Mouse (Mus musculus) limb, embryonic 15.5 days (tissue): ENCODE measurements around the gene Ppp1r9b. TPM values are rescaled to one million over a fixed set of nuclear protein-coding genes. Genes with fewer than 3 reads are reported as not detected.
A peak's percentile ranks its signal among the peaks of the same experiment; 100 is the strongest.
"Not testable (repeated sequence)": the region's sequence is repeated elsewhere in the genome, so short reads cannot be mapped to it uniquely, and the experiment has no call there.

Experiments
- ATAC-seq: fragments of 200-750 bp; cut with Nextera tagmentation; 2 replicates; pipeline ENCODE4 v1.8.0; 2017; ENCODE audit warnings: low read depth, moderate TSS enrichment; ENCODE audit not compliant: insufficient number of reproducible peaks, low FRiP score, low TSS enrichment
- H3K27ac ChIP-seq: fragments of 300-500 bp; sonication (generic); 2 replicates; pipeline ENCODE4 v1.5.1; 2015; ENCODE audit warnings: moderate library complexity, mild to moderate bottlenecking, inconsistent platforms
- H3K27me3 ChIP-seq: fragments of 300-500 bp; sonication (generic); 2 replicates; pipeline ENCODE4 v1.6.1; 2015; ENCODE audit warnings: inconsistent platforms
- H3K36me3 ChIP-seq: fragments of 300-500 bp; sonication (generic); 2 replicates; pipeline ENCODE4 v1.6.1; 2015; ENCODE audit warnings: inconsistent platforms
- H3K4me1 ChIP-seq: fragments of 300-500 bp; sonication (generic); 2 replicates; pipeline ENCODE4 v1.6.1; 2015; ENCODE audit warnings: inconsistent platforms
- H3K4me2 ChIP-seq: fragments of 300-500 bp; sonication (generic); 2 replicates; pipeline ENCODE4 v1.6.1; 2015; ENCODE audit warnings: mild to moderate bottlenecking, inconsistent platforms
- H3K4me3 ChIP-seq: fragments of 300-500 bp; sonication (generic); 2 replicates; pipeline ENCODE4 v1.5.1; 2015; ENCODE audit warnings: mild to moderate bottlenecking, inconsistent platforms
- H3K9ac ChIP-seq: fragments of 300-500 bp; sonication (generic); 2 replicates; pipeline ENCODE4 v1.6.1; 2015; ENCODE audit warnings: inconsistent platforms
- H3K9me3 ChIP-seq: fragments of 300-500 bp; sonication (generic); 2 replicates; pipeline ENCODE4 v1.6.1; 2016; ENCODE audit warnings: inconsistent platforms
- WGBS: fragments of 180-500 bp; shearing (Covaris S2); methylation state at CpG from one replicate; pipeline ENCODE4 v1.1.7; 2015; 5-methylcytosine and 5-hydroxymethylcytosine counted together
- polyA plus RNA-seq: library from polyadenylated mRNA; unstranded; fragments of >200 nt; fragmentation: Nextera tagmentation; extraction: Ambion mirVana; gene quantifications from 2 replicates; pipeline ENCODE4 v1.2.1, GENCODE M21; 2015

Gene Ppp1r9b
- polyA plus RNA-seq, 1 experiment from 2014 or later = 9.7 TPM

DNA sequence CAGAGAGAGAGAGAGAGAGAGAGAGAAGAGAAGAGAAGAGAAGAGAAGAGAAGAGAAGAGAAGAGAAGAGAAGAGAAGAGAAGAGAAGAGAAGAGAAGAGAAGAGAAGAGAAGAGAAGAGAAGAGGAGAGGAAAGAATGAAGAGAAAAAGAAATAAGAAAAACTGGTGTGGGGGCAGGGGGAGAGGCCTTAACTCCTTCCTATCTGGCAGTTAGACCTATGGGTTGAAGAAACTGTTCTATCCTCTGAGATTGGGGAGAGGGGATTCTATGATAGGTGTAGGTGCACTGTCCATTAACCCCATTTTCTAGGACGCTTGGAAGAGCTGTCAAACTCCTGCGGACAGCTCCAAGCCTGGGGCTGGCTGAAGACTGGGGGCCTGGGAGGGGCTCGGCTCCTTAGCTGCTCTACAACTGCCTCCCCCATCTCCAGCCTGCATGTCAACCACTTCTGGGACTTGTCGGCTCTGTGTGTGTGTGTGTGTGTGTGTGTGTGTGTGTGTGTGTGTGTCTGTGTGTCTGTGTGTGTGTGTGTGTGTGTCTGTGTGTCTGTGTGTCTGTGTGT, 20.1 kb downstream of the Ppp1r9b start:
- H3K27me3 ChIP-seq, H3K9me3 ChIP-seq, H3K27ac ChIP-seq, ATAC-seq: not testable (repeated sequence)
- Histone ChIP-seq H3K4me3 (peak overlapping the region; percentile 70), H3K4me1 (peaks cover 56% of the 10 kb centered on the region), H3K4me2 (peak overlapping the region; percentile 87), H3K36me3 (peaks cover 15% of the 10 kb centered on the region), H3K9ac (0 out of 2 replicates have a peak overlapping the region, but pooled peaks have one; percentile 17)
- 4% methylated on average over 3 of the region's 4 CpGs for WGBS

DNA sequence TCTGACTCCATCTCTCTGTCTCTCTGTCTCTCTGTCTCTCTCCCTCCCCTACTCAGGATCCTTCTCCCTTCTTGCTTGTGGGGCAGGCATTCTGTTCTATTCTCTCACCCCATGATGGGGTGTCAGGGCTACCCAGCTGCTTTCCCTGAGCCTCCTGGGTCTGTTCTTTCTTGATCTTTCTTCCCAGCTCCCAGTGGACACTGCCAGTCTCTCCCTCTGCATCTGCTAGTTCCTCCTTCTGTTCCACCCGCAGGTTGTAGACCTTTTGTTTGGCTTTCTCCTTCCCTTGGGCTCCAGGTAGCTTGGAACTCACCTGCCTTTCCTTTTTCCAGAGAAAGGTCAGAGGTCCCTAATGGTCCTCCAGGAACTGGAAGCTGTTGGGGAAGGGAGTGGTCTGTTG, 20.6 kb downstream of the Ppp1r9b start:
- Histone ChIP-seq H3K36me3 (peaks cover 20% of the 10 kb centered on the region), H3K4me2 (peak overlapping the region; percentile 87), H3K4me1 (peaks cover 51% of the 10 kb centered on the region), H3K4me3 (peak overlapping the region; percentile 70), H3K9ac (0 out of 2 replicates have a peak overlapping the region, but pooled peaks have one; percentile 2), H3K9me3 (no peaks in the 10 kb centered on the region), H3K27me3 (no peaks in the 10 kb centered on the region), H3K27ac (no peak overlapping the region)
- 36% methylated on average over 1 of the region's 1 CpGs for WGBS
- ATAC-seq = no peak

DNA sequence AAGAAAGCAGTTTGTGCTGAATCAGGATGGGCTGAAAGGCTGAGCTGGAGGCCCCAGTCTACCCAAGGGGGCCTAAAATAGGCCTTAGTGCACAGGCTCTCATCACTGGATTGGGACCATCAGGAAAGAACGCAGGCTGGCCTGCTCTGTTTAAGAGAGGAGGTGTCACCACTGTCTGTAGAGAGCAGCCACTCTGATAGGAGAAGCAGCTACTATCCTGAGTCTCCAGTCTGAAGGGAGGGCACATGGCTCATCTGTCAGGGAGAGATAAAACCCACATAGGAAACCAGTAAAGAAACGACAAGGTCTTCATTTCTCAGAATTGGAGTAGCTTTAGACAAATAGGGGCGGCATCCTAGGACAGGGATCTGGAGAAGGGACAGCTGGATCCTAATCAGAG, 21.2 kb downstream of the Ppp1r9b start:
- WGBS = 64% methylated on average over 3 of the region's 3 CpGs
- ATAC-seq = no peak
- Histone ChIP-seq H3K4me1 (peaks cover 44% of the 10 kb centered on the region), H3K27ac (no peak overlapping the region), H3K36me3 (peaks cover 26% of the 10 kb centered on the region), H3K9ac (no peak overlapping the region), H3K9me3 (no peaks in the 10 kb centered on the region), H3K4me2 (peak overlapping the region; percentile 87; the same call in 1 of the 2 replicates), H3K27me3 (no peaks in the 10 kb centered on the region), H3K4me3 (no peak overlapping the region)

DNA sequence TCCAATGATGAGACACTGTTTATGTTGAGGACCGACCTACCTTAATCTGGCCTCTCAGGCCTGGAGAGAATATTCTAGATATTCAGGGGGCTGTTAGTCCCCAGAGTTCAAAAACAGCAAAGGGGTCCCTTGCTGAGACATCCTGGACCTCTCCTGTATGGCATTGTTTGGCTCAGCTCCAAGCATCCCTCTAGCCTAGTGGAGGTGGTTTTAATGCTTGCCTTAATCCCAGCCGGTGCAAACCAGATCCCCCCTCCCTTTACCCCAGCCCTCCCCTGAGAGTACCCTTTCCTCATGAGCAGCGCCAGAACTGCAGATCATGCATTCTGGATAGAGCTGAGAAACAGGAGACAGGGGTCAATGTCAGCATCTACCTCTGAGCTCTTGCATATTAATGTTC, 21.7 kb downstream of the Ppp1r9b start:
- no peak overlapping the region for H3K27ac ChIP-seq
- no peak for ATAC-seq
- H3K4me1 ChIP-seq = peaks cover 40% of the 10 kb centered on the region
- 33% methylated on average over 3 of the region's 3 CpGs for WGBS
- H3K27me3 ChIP-seq = no peaks in the 10 kb centered on the region
- peaks cover 29% of the 10 kb centered on the region for H3K36me3 ChIP-seq
- no peaks in the 10 kb centered on the region for H3K9me3 ChIP-seq
- no peak overlapping the region for H3K4me2 ChIP-seq
- no peak overlapping the region for H3K9ac ChIP-seq
- H3K4me3 ChIP-seq = no peak overlapping the region

DNA sequence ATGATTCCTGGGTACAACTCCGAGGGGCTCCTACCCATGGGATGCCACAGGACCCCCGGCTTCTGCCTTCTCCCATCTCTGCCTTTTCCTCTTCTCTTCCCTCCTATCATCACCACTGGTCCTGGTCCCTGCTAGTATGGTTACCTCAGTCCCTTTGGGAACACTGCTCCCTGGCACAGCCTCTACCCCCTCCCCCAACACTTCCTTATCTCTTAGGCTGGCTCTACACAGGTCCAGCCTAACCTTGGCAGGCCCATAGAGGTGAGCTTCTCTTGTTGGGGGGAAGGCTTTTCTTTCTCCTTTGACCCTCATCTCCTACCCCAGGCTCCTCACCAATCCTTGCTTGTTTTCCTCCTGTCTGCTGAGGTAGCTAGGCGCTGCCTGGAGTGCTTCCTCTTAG, 24.6 kb downstream of the Ppp1r9b start:
- Histone ChIP-seq H3K4me1 (peaks cover 26% of the 10 kb centered on the region), H3K4me3 (no peak overlapping the region), H3K4me2 (no peak overlapping the region), H3K9ac (no peak overlapping the region), H3K9me3 (no peaks in the 10 kb centered on the region), H3K27ac (no peak overlapping the region), H3K27me3 (no peaks in the 10 kb centered on the region), H3K36me3 (peaks cover 50% of the 10 kb centered on the region)
- 73% methylated on average over 3 of the region's 3 CpGs for WGBS
- ATAC-seq = no peak

DNA sequence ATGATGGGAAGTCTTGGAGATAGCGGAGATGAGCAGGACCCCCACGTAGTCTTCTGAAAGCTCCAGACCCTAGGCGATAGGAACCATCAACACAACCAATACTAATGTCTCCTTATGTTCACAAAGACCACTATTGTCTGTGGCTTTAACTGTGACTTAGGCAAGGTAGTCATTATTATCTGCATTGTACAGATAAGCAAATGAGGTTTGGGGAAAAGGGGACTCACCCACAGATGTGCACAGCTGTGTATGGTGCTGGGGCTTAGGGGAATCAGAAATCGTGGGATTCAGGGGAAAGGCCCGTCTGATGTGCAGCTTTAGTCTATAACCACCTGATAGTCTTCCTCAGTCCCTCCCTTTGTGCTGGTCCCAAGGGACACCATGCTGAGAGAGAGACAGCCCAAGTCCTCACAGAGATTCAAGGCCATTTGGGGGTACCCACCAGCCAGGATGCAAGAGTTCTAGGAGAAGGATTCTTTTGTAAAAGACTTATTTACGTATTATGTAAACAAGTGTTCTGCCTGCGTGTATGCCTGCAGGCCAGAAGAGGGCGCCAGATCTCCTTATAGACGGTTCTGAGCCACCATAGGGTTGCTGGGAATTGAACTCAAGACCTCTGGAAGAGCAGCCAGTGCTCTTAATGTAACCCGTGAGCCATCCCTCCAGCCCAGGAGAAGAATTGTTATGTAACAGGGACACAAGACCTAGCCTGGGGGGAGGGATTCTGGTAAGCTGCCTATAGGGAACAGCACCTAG, 31.6 kb downstream of the Ppp1r9b start:
- Histone ChIP-seq H3K4me3 (no peak overlapping the region), H3K36me3 (peaks cover 80% of the 10 kb centered on the region), H3K9me3 (no peaks in the 10 kb centered on the region), H3K27me3 (no peaks in the 10 kb centered on the region), H3K4me1 (peaks cover 3% of the 10 kb centered on the region; the same call in 1 of the 2 replicates), H3K9ac (no peak overlapping the region), H3K4me2 (no peak overlapping the region), H3K27ac (no peak overlapping the region)
- WGBS = 82% methylated on average over 10 of the region's 10 CpGs
- ATAC-seq = no peak

DNA sequence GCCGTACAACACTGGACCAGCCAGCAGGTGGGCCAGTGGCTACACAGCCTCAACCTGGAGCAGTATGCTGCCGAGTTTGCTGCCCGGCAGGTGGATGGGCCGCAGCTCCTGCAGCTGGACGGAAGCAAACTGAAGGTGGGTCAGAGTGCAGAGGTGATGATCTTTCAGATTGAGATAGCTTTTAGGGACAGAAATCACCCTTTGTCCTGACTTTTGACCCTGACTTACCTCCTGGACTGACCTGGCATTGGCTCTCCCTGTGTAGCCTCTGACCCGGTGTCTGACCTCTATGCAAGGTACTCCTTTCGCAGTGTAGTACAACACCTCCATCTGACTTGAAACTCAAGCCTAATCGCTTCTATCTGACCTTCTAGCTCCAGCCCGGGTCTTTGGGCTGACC, 32.6 kb downstream of the Ppp1r9b start:
- peaks cover 78% of the 10 kb centered on the region for H3K36me3 ChIP-seq

DNA sequence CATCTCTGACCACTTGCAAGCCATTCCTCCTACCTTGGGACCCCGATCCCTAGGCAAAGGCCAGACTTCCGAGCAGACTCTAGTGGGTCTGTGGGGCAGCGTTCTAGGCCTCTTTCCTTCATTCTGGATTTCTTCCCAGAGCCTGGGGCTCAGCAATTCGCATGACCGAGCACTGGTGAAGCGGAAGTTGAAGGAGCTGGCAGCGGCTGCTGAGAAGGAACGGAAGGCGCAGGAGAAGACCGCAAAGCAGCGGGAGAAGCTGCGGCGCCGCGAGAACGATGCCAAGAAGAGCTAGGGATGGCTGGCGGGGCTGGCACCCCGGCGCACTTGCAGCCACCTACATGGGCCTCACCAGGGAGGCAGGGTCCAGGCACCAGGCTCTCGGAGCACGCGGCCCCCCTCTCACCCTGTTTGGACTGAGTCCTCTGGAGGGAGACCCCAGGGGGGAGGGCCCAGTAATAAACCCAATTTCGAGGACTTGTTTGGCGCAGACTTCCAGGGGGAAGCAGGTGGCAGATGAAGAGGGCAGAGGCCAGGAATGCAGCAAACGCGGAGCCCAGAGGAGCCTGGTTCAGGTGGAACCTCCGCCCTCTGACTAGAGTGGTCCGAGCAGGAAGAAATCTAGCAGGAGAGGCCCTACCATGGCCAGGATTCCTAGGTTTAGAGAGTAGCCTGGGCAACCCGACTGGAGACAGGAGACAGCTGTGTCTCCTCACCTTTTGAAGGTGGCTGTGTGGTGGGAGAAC, 33.8 kb downstream of the Ppp1r9b start:
- no peak overlapping the region for H3K4me2 ChIP-seq
- no peaks in the 10 kb centered on the region for H3K9me3 ChIP-seq
- H3K4me1 ChIP-seq = peaks cover 3% of the 10 kb centered on the region; the same call in 1 of the 2 replicates
- H3K27me3 ChIP-seq = no peaks in the 10 kb centered on the region
- peaks cover 71% of the 10 kb centered on the region for H3K36me3 ChIP-seq
- H3K4me3 ChIP-seq = no peak overlapping the region
- no peak for ATAC-seq
- no peak overlapping the region for H3K9ac ChIP-seq
- WGBS = 73% methylated on average over 29 of the region's 29 CpGs
- no peak overlapping the region for H3K27ac ChIP-seq

More for the DNA sequence above, 32.6 kb downstream of the Ppp1r9b start:
- no peak overlapping the region for H3K27ac ChIP-seq
- no peaks in the 10 kb centered on the region for H3K9me3 ChIP-seq
- WGBS = 93% methylated on average over 9 of the region's 9 CpGs
- peaks cover 3% of the 10 kb centered on the region; the same call in 1 of the 2 replicates for H3K4me1 ChIP-seq
- H3K4me3 ChIP-seq = no peak overlapping the region
- H3K9ac ChIP-seq = no peak overlapping the region
- H3K4me2 ChIP-seq = no peak overlapping the region
- H3K27me3 ChIP-seq = no peaks in the 10 kb centered on the region
- ATAC-seq = no peak

DNA sequence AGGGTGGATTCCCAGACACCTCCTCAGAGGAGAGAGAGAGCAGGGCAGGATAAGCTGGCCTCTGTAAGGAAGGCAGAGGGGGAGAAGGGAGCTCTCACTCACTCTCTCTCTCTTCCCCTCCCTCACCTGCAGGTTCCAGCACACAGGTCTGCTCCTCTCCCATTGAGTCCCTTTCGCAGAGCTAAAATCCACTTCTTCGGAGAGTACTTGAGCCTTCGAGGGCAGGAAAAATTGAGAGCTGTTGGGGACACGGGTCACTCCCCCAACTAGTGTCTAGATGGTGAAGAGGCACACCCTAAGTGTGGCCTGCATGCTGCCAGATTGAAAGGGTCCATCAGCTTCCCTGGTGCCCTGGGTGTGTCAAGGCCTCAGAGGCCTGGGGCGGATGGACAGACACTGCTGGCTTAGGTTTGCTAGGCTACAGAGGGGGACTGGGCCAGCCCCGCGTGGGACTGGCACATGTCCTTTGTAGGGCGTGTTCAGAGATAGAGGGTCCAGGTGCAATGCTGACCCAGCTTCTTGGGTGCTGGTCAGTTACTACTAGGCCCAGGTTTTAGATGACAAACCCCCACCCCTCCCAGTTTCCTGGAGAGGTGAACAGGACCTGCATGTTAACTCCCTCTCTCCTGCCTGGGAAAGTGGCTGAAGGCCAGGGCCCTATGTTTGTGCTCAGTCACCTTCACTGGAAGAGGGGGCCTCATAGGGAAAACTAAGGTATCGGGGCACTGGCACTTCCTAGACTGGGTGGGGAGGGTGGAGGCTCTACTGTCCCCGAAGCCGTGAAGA, 34.6 kb downstream of the Ppp1r9b start:
- Histone ChIP-seq H3K36me3 (peaks cover 66% of the 10 kb centered on the region), H3K4me3 (no peak overlapping the region), H3K4me1 (peaks cover 3% of the 10 kb centered on the region; the same call in 1 of the 2 replicates), H3K9me3 (no peaks in the 10 kb centered on the region), H3K9ac (no peak overlapping the region), H3K4me2 (no peak overlapping the region), H3K27ac (no peak overlapping the region), H3K27me3 (no peaks in the 10 kb centered on the region)
- ATAC-seq = no peak
- 88% methylated on average over 11 of the region's 11 CpGs for WGBS

DNA sequence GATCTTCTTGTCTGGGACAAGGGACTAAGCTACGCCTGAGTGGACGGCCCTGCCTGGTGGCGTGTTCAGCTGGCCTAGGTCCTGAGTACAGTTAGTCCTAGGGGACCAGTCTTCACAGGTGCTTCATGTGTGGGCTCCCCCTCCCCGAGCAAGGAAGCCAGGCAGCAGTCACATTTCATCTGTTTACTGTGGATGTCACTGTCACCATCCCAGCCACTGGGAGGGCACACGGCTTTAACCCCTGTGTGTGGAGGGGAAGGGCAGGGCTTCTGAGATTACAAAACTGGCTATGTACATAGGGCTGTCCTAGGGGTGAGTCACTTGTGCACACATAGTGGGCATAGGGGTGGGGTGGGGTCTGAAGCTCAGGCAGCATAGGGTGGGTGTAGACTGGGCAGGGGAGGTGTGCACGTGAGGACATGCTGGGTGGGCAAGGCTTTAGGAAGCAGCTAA, 35.3 kb downstream of the Ppp1r9b start:
- Histone ChIP-seq H3K36me3 (peaks cover 59% of the 10 kb centered on the region), H3K27ac (no peak overlapping the region), H3K9ac (no peak overlapping the region), H3K27me3 (no peaks in the 10 kb centered on the region), H3K4me1 (peaks cover 3% of the 10 kb centered on the region; the same call in 1 of the 2 replicates), H3K4me2 (no peak overlapping the region), H3K9me3 (no peaks in the 10 kb centered on the region), H3K4me3 (no peak overlapping the region)
- no peak for ATAC-seq
- WGBS = 69% methylated on average over 6 of the region's 6 CpGs

DNA sequence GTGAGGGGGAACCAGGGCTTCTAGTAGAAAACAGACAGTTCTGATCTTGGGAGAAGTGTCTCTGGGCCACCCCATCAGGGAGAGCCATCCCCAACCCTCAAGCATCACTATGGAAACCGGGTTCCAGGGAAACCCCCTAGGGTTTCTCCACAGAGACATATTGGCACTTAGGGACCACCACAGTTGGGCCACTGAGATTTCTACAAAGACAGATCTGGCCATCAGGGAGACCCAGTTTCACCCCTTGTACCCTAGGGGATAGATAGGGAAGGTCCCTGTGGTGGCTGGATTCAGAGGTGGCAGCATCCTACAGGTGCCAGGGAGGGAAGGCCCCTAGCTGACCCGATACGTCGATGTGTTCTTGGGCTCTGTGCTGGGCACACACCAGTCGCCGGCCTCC, 36.0 kb downstream of the Ppp1r9b start:
- WGBS = 86% methylated on average over 6 of the region's 6 CpGs
- Histone ChIP-seq H3K9me3 (no peaks in the 10 kb centered on the region), H3K4me3 (no peak overlapping the region), H3K36me3 (peaks cover 55% of the 10 kb centered on the region), H3K4me1 (peaks cover 3% of the 10 kb centered on the region; the same call in 1 of the 2 replicates), H3K9ac (no peak overlapping the region), H3K4me2 (no peak overlapping the region), H3K27ac (no peak overlapping the region), H3K27me3 (no peaks in the 10 kb centered on the region)
- ATAC-seq = no peak
